Mouse (Mus musculus) midbrain, postnatal 0 days (tissue): ENCODE results near the gene Gpkow. TPM values are rescaled to one million over a fixed set of nuclear protein-coding genes. Genes with fewer than 3 reads are reported as not detected.

ENCODE experiments used
- ATAC-seq: fragments of 200-750 bp; cut with Nextera tagmentation; 2 replicates; pipeline ENCODE4 v1.8.0; 2017; ENCODE audit warnings: moderate number of reproducible peaks, mild to moderate bottlenecking, moderate TSS enrichment, moderate library complexity; ENCODE audit not compliant: low FRiP score
- DNase-seq: peaks from one replicate; pipeline ENCODE4 v3.0.0-alpha.2; 2015; ENCODE audit warnings: low spot score
- H3K27ac ChIP-seq: fragments of 300-500 bp; sonication (generic); 2 replicates; pipeline ENCODE4 v1.5.1; 2014; ENCODE audit warnings: low read depth, mild to moderate bottlenecking, low read length, mixed read lengths
- H3K27me3 ChIP-seq: fragments of 300-500 bp; sonication (generic); 2 replicates; pipeline ENCODE4 v1.6.1; 2014; ENCODE audit warnings: low read length, control low read depth, mixed read lengths; ENCODE audit not compliant: insufficient read depth
- H3K36me3 ChIP-seq: fragments of 300-500 bp; sonication (generic); 2 replicates; pipeline ENCODE4 v1.6.1; 2014; ENCODE audit warnings: low read length, control low read depth, mixed read lengths; ENCODE audit not compliant: insufficient read depth
- H3K4me1 ChIP-seq: fragments of 300-500 bp; sonication (generic); 2 replicates; pipeline ENCODE4 v1.6.1; 2014; ENCODE audit warnings: mild to moderate bottlenecking, control low read depth, antibody characterized with exemption, low read length, mixed read lengths; ENCODE audit not compliant: insufficient read depth
- H3K4me2 ChIP-seq: fragments of 300-500 bp; sonication (generic); 2 replicates; pipeline ENCODE4 v1.6.1; 2014; ENCODE audit warnings: low read depth, mild to moderate bottlenecking, low read length, mixed read lengths; ENCODE audit not compliant: poor library complexity, severe bottlenecking
- H3K4me3 ChIP-seq: fragments of 300-500 bp; sonication (generic); 2 replicates; pipeline ENCODE4 v1.5.1; 2014; ENCODE audit warnings: low read depth, mild to moderate bottlenecking, low read length, moderate library complexity
- H3K9ac ChIP-seq: fragments of 300-500 bp; sonication (generic); replicated peaks from 2 replicates; pipeline ENCODE4 v1.6.1; 2014; ENCODE audit warnings: mild to moderate bottlenecking, low read length, moderate library complexity, mixed read lengths; ENCODE audit not compliant: poor library complexity, severe bottlenecking
- H3K9me3 ChIP-seq: fragments of 300-500 bp; sonication (generic); 2 replicates; pipeline ENCODE4 v1.6.1; 2016; ENCODE audit warnings: low read length, control low read depth
- CTCF ChIP-seq: IDR thresholded peaks from 2 replicates; pipeline ENCODE4 v1.5.1; 2016; ENCODE audit warnings: antibody characterized with exemption, mild to moderate bottlenecking
- WGBS: fragments of 180-500 bp; shearing (Covaris S2); extraction: QIAGEN DNeasy Blood & Tissue Kit; methylation state at CpG from one replicate; pipeline ENCODE4 v1.1.7; 2014; 5-methylcytosine and 5-hydroxymethylcytosine counted together
- polyA plus RNA-seq: library from polyadenylated mRNA; unstranded; fragments of >200 nt; fragmentation: Nextera tagmentation; extraction: Ambion mirVana; gene quantifications from 2 replicates; pipeline ENCODE4 v1.2.1, GENCODE M21; 2015
- total RNA-seq: library from RNA; depleted of rRNA; stranded (reverse); fragments of >200 nt; gene quantifications from 2 replicates; pipeline ENCODE4 v1.2.3, GENCODE M21; 2014

Gene Gpkow
- total and polyA plus RNA-seq, 2 experiments from 2014 or later = 11.9 to 41.6 TPM

DNA sequence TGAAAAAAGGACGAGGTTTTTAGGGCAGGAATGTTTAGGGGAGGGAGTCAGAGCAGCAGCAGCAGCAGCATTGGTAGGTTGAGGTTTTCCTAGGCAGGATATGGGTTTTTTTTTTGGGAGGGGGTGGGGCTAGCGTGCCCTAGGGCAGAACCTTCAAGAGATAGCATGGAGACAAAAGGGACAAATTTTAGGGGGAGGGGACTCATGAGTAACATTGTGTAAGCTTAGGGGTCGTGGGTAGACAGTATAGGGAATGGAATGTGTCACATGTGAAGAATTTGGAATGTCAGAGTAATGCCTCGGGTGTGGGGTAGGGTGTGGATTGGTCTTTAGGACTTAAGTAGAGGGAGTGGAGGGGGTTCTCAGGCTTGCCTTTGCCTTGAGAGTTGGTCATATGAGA, 25.8 kb downstream of the Gpkow start:
- H3K4me3 ChIP-seq = peak overlapping the region; percentile 48
- DNase-seq (no peak), ATAC-seq (no peak)
- H3K9me3 ChIP-seq = no peaks in the 10 kb centered on the region
- no peaks in the 10 kb centered on the region for H3K27me3 ChIP-seq
- no peak for TF ChIP-seq CTCF
- 39% methylated on average over 4 of the region's 4 CpGs for WGBS
- H3K4me1 ChIP-seq = no peaks in the 10 kb centered on the region
- H3K9ac ChIP-seq = 0 out of 2 replicates have a peak overlapping the region, but pooled peaks have one; percentile 50
- H3K27ac ChIP-seq = no peak overlapping the region
- H3K4me2 ChIP-seq = peak overlapping the region; percentile 61
- 0 out of 2 replicates have a peak, but pooled peaks cover 3% of the 10 kb centered on the region for H3K36me3 ChIP-seq

- H3K4me2 ChIP-seq = no peak overlapping the region
- H3K27ac ChIP-seq = no peak overlapping the region
- H3K4me3 ChIP-seq = no peak overlapping the region
- WGBS = 87% methylated on average over 6 of the region's 7 CpGs
- DNase-seq (no peak), ATAC-seq (no peak)
- no peak overlapping the region for H3K9ac ChIP-seq
- 0 out of 2 replicates have a peak, but pooled peaks cover 3% of the 10 kb centered on the region for H3K36me3 ChIP-seq
- no peak for TF ChIP-seq CTCF
- H3K4me1 ChIP-seq = no peaks in the 10 kb centered on the region
- no peaks in the 10 kb centered on the region for H3K27me3 ChIP-seq
- no peaks in the 10 kb centered on the region for H3K9me3 ChIP-seq
These were observed 27.2 kb downstream of the Gpkow start for GRCm38 (mm10) chrX:7724135-7724534.

DNA sequence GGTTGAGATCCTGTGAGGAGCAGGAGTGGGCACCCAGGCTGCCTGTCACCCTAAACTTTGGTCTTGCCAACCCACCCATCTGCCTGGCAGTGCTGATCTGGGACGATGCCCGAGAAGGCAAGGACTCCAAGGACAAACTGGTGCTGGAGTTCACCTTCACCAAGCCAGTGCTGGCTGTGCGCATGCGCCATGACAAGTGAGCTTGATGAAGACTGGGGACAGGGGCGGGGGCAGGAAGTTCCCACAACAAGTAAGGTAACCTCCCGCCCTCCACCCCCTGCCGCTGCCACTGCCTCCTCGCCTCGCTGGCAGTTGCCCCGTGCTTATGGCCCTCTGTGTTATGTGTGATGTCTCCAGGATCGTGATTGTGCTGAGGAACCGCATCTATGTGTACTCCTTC, 28.9 kb downstream of the Gpkow start:
- no peak overlapping the region for H3K4me2 ChIP-seq
- H3K9me3 ChIP-seq = no peaks in the 10 kb centered on the region
- no peak for TF ChIP-seq CTCF
- DNase-seq (no peak), ATAC-seq (no peak)
- H3K9ac ChIP-seq = no peak overlapping the region
- 0 out of 2 replicates have a peak, but pooled peaks cover 3% of the 10 kb centered on the region for H3K36me3 ChIP-seq
- 84% methylated on average over 12 of the region's 12 CpGs for WGBS
- H3K27me3 ChIP-seq = no peaks in the 10 kb centered on the region
- no peak overlapping the region for H3K4me3 ChIP-seq
- H3K27ac ChIP-seq = no peak overlapping the region
- H3K4me1 ChIP-seq = no peaks in the 10 kb centered on the region

- H3K4me3 ChIP-seq = no peak overlapping the region
- 0 out of 2 replicates have a peak overlapping the region, but pooled peaks have one; percentile 12 for H3K27ac ChIP-seq
- no peak overlapping the region for H3K9ac ChIP-seq
- ATAC-seq (no peak), DNase-seq (no peak)
- 0 out of 2 replicates have a peak, but pooled peaks cover 3% of the 10 kb centered on the region for H3K36me3 ChIP-seq
- no peaks in the 10 kb centered on the region for H3K4me1 ChIP-seq
- WGBS = 97% methylated on average over 13 of the region's 13 CpGs
- no peaks in the 10 kb centered on the region for H3K9me3 ChIP-seq
- no peak for TF ChIP-seq CTCF
- H3K4me2 ChIP-seq = no peak overlapping the region
- no peaks in the 10 kb centered on the region for H3K27me3 ChIP-seq
These were observed 30.2 kb downstream of the Gpkow start for GRCm38 (mm10) chrX:7727176-7727575.

- Histone ChIP-seq H3K9me3 (no peaks in the 10 kb centered on the region), H3K4me3 (peak within 1 kb of the TSS; percentile 39), H3K36me3 (0 out of 2 replicates have a peak, but pooled peaks cover 3% of the 10 kb centered on the region), H3K27ac (peak within 1 kb of the TSS; percentile 62), H3K4me1 (no peaks in the 10 kb centered on the region), H3K4me2 (peak within 1 kb of the TSS; percentile 48), H3K9ac (peak within 1 kb of the TSS; percentile 52), H3K27me3 (no peaks in the 10 kb centered on the region)
- peak; percentile 19; the same call in 1 of the 2 replicates for TF ChIP-seq CTCF
- peak; percentile 93 for DNase-seq
- ATAC-seq = peak; percentile 92
- WGBS = 16% methylated on average over 42 of the region's 42 CpGs
These were observed 31.4 kb downstream of the Gpkow start, which contains the start of gene Praf2 for GRCm38 (mm10) chrX:7728215-7728921. TSS of gene Praf2 (plus strand) at chrX:7728439.

DNA sequence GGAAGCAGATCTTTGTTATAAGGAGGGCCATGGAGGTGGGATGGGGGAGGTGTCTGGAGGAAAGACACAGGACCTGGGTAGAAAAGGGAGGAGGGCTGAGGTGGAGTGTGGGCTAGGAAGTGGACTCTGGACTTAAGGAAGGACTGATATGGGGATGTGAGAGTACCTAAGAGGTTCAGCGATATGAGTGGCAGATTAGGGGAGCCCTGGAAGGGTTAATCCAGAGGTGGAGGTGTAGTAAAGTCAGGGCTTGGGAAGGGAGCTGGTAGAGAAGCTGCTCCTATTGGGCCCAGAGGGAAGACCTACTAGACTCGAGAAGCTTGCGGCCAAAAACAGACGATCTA, 32.0 kb downstream of the Gpkow start:
- Histone ChIP-seq H3K4me1 (no peaks in the 10 kb centered on the region), H3K27ac (peak overlapping the region; percentile 62; the same call in 1 of the 2 replicates), H3K4me3 (peak overlapping the region; percentile 39), H3K27me3 (no peaks in the 10 kb centered on the region), H3K4me2 (peak overlapping the region; percentile 48), H3K9me3 (no peaks in the 10 kb centered on the region), H3K36me3 (0 out of 2 replicates have a peak, but pooled peaks cover 3% of the 10 kb centered on the region), H3K9ac (peak overlapping the region; percentile 52)
- no peak for TF ChIP-seq CTCF
- ATAC-seq (no peak; the same call in none of the 2 replicates), DNase-seq (no peak)
- 39% methylated on average over 4 of the region's 4 CpGs for WGBS
